10 mouse cellular contexts compared by ENCODE assay signal in genomic region chr11:29546297-29546696, GRCm38 (mm10). TPM values are rescaled to one million over a fixed set of nuclear protein-coding genes. Genes with fewer than 3 reads are reported as not detected.
DNase-seq lines count a peak whose midpoint lies in the region; ATAC-seq and TF ChIP-seq lines count a peak whose summit lies in the region.
"Not testable (repeated sequence)": the region's sequence is repeated elsewhere in the genome, so short reads cannot be mapped to it uniquely, and the experiment has no call there.
"Had no signal": no experiment of that assay in that cellular context is flagged by ENCODE, and none has a peak within 500 bp of the region (broad histone marks: within the 10 kb centered on the region; RNA-seq: fewer than 3 reads in every experiment).

No protein-coding gene starts in this region.

- not testable (repeated sequence) for H3K9me3 ChIP-seq in CH12.LX (replicated peaks; ENCODE audit: low read length); embryonic facial prominence, embryonic 12.5 days; forebrain, embryonic 16.5 days (ENCODE audit: control insufficient read depth, low read length); hindbrain, embryonic 11.5 days (ENCODE audit: control insufficient read depth, low read length); kidney, embryonic 14.5 days (ENCODE audit: control insufficient read depth, low read length); liver, embryonic 13.5 days (replicated peaks); midbrain, embryonic 11.5 days (ENCODE audit: control insufficient read depth, low read length); stomach, embryonic 14.5 days (ENCODE audit: control insufficient read depth, low read depth, low read length)

- dilution Hi-C loops in CH12.LX (cut with MboI; ENCODE audit: extremely low pct_ligation_motif_present, extremely low pct_unique_long_range_greater_than_20kb, low sequenced_read_pairs): not testable (repeated sequence)

- peaks cover 35% of the 10 kb centered on the region for H3K79me2 ChIP-seq in CH12.LX (replicated peaks; ENCODE audit: control insufficient read depth, extremely low read depth, insufficient read depth, poor library complexity, severe bottlenecking)

- H3K27ac ChIP-seq in CH12.LX (ENCODE audit: insufficient read depth, low read depth): peak overlapping the region; percentile 24; the same call in 1 of the 2 replicates
- not testable (repeated sequence) for H3K27ac ChIP-seq in embryonic facial prominence, embryonic 12.5 days; forebrain, embryonic 16.5 days (ENCODE audit: low read length); hindbrain, embryonic 11.5 days (ENCODE audit: low read depth, low read length); kidney, embryonic 14.5 days (ENCODE audit: low read depth, low read length); midbrain, embryonic 11.5 days (ENCODE audit: low read depth, low read length); stomach, embryonic 14.5 days (ENCODE audit: low read length)
- H3K27ac ChIP-seq in liver, embryonic 13.5 days: peak overlapping the region; percentile 81

- ATAC-seq in embryonic facial prominence, embryonic 12.5 days (ENCODE audit: insufficient number of reproducible peaks, insufficient read depth, low FRiP score, low TSS enrichment); forebrain, embryonic 16.5 days; hindbrain, embryonic 11.5 days (ENCODE audit: low FRiP score); kidney, embryonic 14.5 days (ENCODE audit: low FRiP score, low TSS enrichment); liver, embryonic 13.5 days (ENCODE audit: low read depth); midbrain, embryonic 11.5 days (ENCODE audit: low FRiP score); stomach, embryonic 14.5 days (ENCODE audit: insufficient number of reproducible peaks, insufficient read depth, low FRiP score, low read depth): not testable (repeated sequence)

- peak overlapping the region; percentile 99 for H3K4me2 ChIP-seq in CH12.LX (ENCODE audit: insufficient read depth, low read depth, poor library complexity, severe bottlenecking)
- peak overlapping the region; percentile 60 for H3K4me2 ChIP-seq in embryonic facial prominence, embryonic 12.5 days (replicated peaks)
- H3K4me2 ChIP-seq in forebrain, embryonic 16.5 days (ENCODE audit: low read length): peak overlapping the region; percentile 67
- peak overlapping the region; percentile 26; the same call in 1 of the 2 replicates for H3K4me2 ChIP-seq in hindbrain, embryonic 11.5 days (replicated peaks; ENCODE audit: low read depth, low read length)
- H3K4me2 ChIP-seq in kidney, embryonic 14.5 days (replicated peaks; ENCODE audit: low read depth, low read length): peak overlapping the region; percentile 74
- H3K4me2 ChIP-seq in liver, embryonic 13.5 days: peak overlapping the region; percentile 71
- H3K4me2 ChIP-seq in midbrain, embryonic 11.5 days: peak overlapping the region; percentile 72
- H3K4me2 ChIP-seq in stomach, embryonic 14.5 days (replicated peaks; ENCODE audit: low read depth, low read length): peak overlapping the region; percentile 44

- 96% methylated on average over 2 of the region's 2 CpGs for WGBS in embryonic facial prominence, embryonic 12.5 days
- 97% methylated on average over 2 of the region's 2 CpGs for WGBS in forebrain, embryonic 16.5 days
- 92% methylated on average over 2 of the region's 2 CpGs for WGBS in hindbrain, embryonic 11.5 days
- 83% methylated on average over 2 of the region's 2 CpGs for WGBS in kidney, embryonic 14.5 days
- WGBS in liver, embryonic 13.5 days (ENCODE audit: insufficient replicate concordance): 49% methylated on average over 2 of the region's 2 CpGs
- 94% methylated on average over 2 of the region's 2 CpGs for WGBS in midbrain, embryonic 11.5 days
- 90% methylated on average over 2 of the region's 2 CpGs for WGBS in stomach, embryonic 14.5 days

- not testable (repeated sequence) for TF ChIP-seq CTCF in CH12.LX (conservative IDR thresholded peaks at IDR 0.05 in 1 of 2, IDR thresholded peaks at IDR 0.05 in 1 of 2; ENCODE audit: low read depth in 2 of 2, low read length in 2 of 2)

- not testable (repeated sequence) for H3K27me3 ChIP-seq in CH12.LX (replicated peaks); embryonic facial prominence, embryonic 12.5 days; forebrain, embryonic 16.5 days (replicated peaks; ENCODE audit: control insufficient read depth, insufficient read depth, low read length); hindbrain, embryonic 11.5 days (ENCODE audit: control insufficient read depth, insufficient read depth, low read length); kidney, embryonic 14.5 days (ENCODE audit: control insufficient read depth, insufficient read depth, low read length); liver, embryonic 13.5 days; midbrain, embryonic 11.5 days (ENCODE audit: control insufficient read depth, insufficient read depth, low read length); stomach, embryonic 14.5 days (ENCODE audit: control insufficient read depth, insufficient read depth, low read length)

- H3K4me1 ChIP-seq in CH12.LX (ENCODE audit: control insufficient read depth in 1 of 2, insufficient read depth in 2 of 2): peaks cover 4 to 42% of the 10 kb centered on the region in 2 experiments; a peak in 3 of 4 replicates
- not testable (repeated sequence) for H3K4me1 ChIP-seq in embryonic facial prominence, embryonic 12.5 days; hindbrain, embryonic 11.5 days (replicated peaks; ENCODE audit: control insufficient read depth, insufficient read depth, low read length); kidney, embryonic 14.5 days (ENCODE audit: control insufficient read depth, insufficient read depth, low read length); stomach, embryonic 14.5 days (ENCODE audit: control insufficient read depth, insufficient read depth, low read length)
- peaks cover 12% of the 10 kb centered on the region for H3K4me1 ChIP-seq in forebrain, embryonic 16.5 days (replicated peaks; ENCODE audit: control insufficient read depth, insufficient read depth, low read length)
- peaks cover 19% of the 10 kb centered on the region for H3K4me1 ChIP-seq in liver, embryonic 13.5 days (replicated peaks)
- peaks cover 12% of the 10 kb centered on the region; the same call in 1 of the 2 replicates for H3K4me1 ChIP-seq in midbrain, embryonic 11.5 days (ENCODE audit: control insufficient read depth, insufficient read depth, low read length)

- H3K9ac ChIP-seq in CH12.LX (ENCODE audit: insufficient read depth, low read depth): peak overlapping the region; percentile 98
- H3K9ac ChIP-seq in embryonic facial prominence, embryonic 12.5 days: peak overlapping the region; percentile 93
- H3K9ac ChIP-seq in forebrain, embryonic 16.5 days (replicated peaks; ENCODE audit: low read depth, low read length); hindbrain, embryonic 11.5 days (ENCODE audit: low read depth, low read length); stomach, embryonic 14.5 days (replicated peaks; ENCODE audit: low read depth, low read length): not testable (repeated sequence)
- peak overlapping the region; percentile 94; the same call in 1 of the 2 replicates for H3K9ac ChIP-seq in kidney, embryonic 14.5 days (ENCODE audit: low read depth, low read length)
- peak overlapping the region; percentile 89 for H3K9ac ChIP-seq in liver, embryonic 13.5 days
- peak overlapping the region; percentile 88; the same call in 1 of the 2 replicates for H3K9ac ChIP-seq in midbrain, embryonic 11.5 days (ENCODE audit: low read length)

- in situ Hi-C loops in CH12.LX (cut with MboI; ENCODE audit: low pct_ligation_motif_present, low pct_unique_long_range_greater_than_20kb, low sequenced_read_pairs): loop anchor here (5.0 to 25.0 kb wide), 3 partner anchors 146 to 339 kb away; partner anchors contain the start of gene Rtn4

- TF ChIP-seq EP300 in CH12.LX (IDR thresholded peaks at IDR 0.05; ENCODE audit: low read length): not testable (repeated sequence)

- not testable (repeated sequence) for DNase-seq in CH12.LX (ENCODE audit: extremely low read depth); hindbrain, embryonic 11.5 days (ENCODE audit: low spot score); liver, embryonic 13.5 days; midbrain, embryonic 11.5 days (ENCODE audit: low spot score, missing footprints)

- H3K4me3 ChIP-seq in CH12.LX (replicated peaks in 1 of 3; ENCODE audit: low read depth in 2 of 3, low read length in 2 of 3, poor library complexity in 1 of 3): peak overlapping the region; percentile 73 to 91 (median 81)
- H3K4me3 ChIP-seq in embryonic facial prominence, embryonic 12.5 days: peak overlapping the region; percentile 80
- H3K4me3 ChIP-seq in forebrain, embryonic 16.5 days (replicated peaks; ENCODE audit: low read length): not testable (repeated sequence)
- H3K4me3 ChIP-seq in hindbrain, embryonic 11.5 days (ENCODE audit: low read depth, low read length): peak overlapping the region; percentile 71
- peak overlapping the region; percentile 89 for H3K4me3 ChIP-seq in kidney, embryonic 14.5 days (ENCODE audit: low read length)
- peak overlapping the region; percentile 78 for H3K4me3 ChIP-seq in liver, embryonic 13.5 days (replicated peaks)
- H3K4me3 ChIP-seq in midbrain, embryonic 11.5 days (ENCODE audit: low read depth, low read length): peak overlapping the region; percentile 67
- H3K4me3 ChIP-seq in stomach, embryonic 14.5 days (ENCODE audit: low read depth, low read length): peak overlapping the region; percentile 68; the same call in 1 of the 2 replicates

- not testable (repeated sequence) for TF ChIP-seq RAD21 in CH12.LX (IDR thresholded peaks at IDR 0.05; ENCODE audit: low read depth, low read length)

- TF ChIP-seq POLR2A in CH12.LX (IDR thresholded peaks at IDR 0.05; ENCODE audit: low read depth, low read length): 0 out of 2 replicates have a peak, but pooled peaks have one; percentile 10

- H3K36me3 ChIP-seq in CH12.LX (replicated peaks in 1 of 2; ENCODE audit: control insufficient read depth in 1 of 2, insufficient read depth in 1 of 2, low read length in 1 of 2): peaks cover 32 to 44% of the 10 kb centered on the region in 2 experiments
- H3K36me3 ChIP-seq in embryonic facial prominence, embryonic 12.5 days: peaks cover 30% of the 10 kb centered on the region
- H3K36me3 ChIP-seq in forebrain, embryonic 16.5 days (ENCODE audit: control insufficient read depth, insufficient read depth): peaks cover 17% of the 10 kb centered on the region
- not testable (repeated sequence) for H3K36me3 ChIP-seq in hindbrain, embryonic 11.5 days (ENCODE audit: control insufficient read depth, insufficient read depth, low read length)
- H3K36me3 ChIP-seq in kidney, embryonic 14.5 days (ENCODE audit: control insufficient read depth, insufficient read depth, low read length): peaks cover 39% of the 10 kb centered on the region
- H3K36me3 ChIP-seq in liver, embryonic 13.5 days: peaks cover 49% of the 10 kb centered on the region
- H3K36me3 ChIP-seq in midbrain, embryonic 11.5 days (ENCODE audit: control insufficient read depth, insufficient read depth, low read length): peaks cover 11% of the 10 kb centered on the region; the same call in 1 of the 2 replicates
- peaks cover 39% of the 10 kb centered on the region for H3K36me3 ChIP-seq in stomach, embryonic 14.5 days (ENCODE audit: control insufficient read depth, insufficient read depth, low read length)

RNA-seq across cellular contexts. Expression of gene Clhc1, which starts 1.5 kb away (rescaled TPM):
- total RNA-seq in CH12.LX (2012; rRNA removed) (2.6 and 3.9 TPM in 2 replicates), CH12.LX (2014; rRNA removed) (6.5 and 7.4 TPM in 2 replicates)
- 6.1 and 6.3 TPM in 2 replicates for polyA plus RNA-seq in CH12.LX (2012; ENCODE audit: insufficient read length, low read depth)
- polyA plus RNA-seq in embryonic facial prominence, embryonic 12.5 days (2016; fragmentation: Nextera tagmentation; extraction: Ambion mirVana): 0.19 TPM in 1 of 2 replicates, not detected in the other
- 0.63 TPM in 1 of 2 replicates, not detected in the other for polyA plus RNA-seq in forebrain, embryonic 16.5 days (2015; fragmentation: Nextera tagmentation; extraction: Ambion mirVana)
- polyA plus RNA-seq in hindbrain, embryonic 11.5 days (2014; fragmentation: Nextera tagmentation; extraction: Ambion mirVana): 0.17 TPM in 1 of 2 replicates, not detected in the other
- polyA plus RNA-seq in kidney, embryonic 14.5 days (2014; fragmentation: Nextera tagmentation; extraction: Ambion mirVana): 0.27 and 0.53 TPM in 2 replicates
- polyA plus RNA-seq in liver, embryonic 13.5 days (2015; fragmentation: Nextera tagmentation; extraction: Ambion mirVana): 0.05 and 0.07 TPM in 2 replicates
- 0.15 and 0.59 TPM in 2 replicates for polyA plus RNA-seq in midbrain, embryonic 11.5 days (2014; fragmentation: Nextera tagmentation; extraction: Ambion mirVana)
- polyA plus RNA-seq in stomach, embryonic 14.5 days (2014; fragmentation: Nextera tagmentation; extraction: Ambion mirVana): 0.16 TPM in 1 of 2 replicates, not detected in the other
- total RNA-seq: gastrocnemius, postnatal 25 days; heart, postnatal 25 days had no signal

RNA-seq across cellular contexts. Expression of gene Rps27a, which starts 1.6 kb away (rescaled TPM):
- total RNA-seq in CH12.LX (2012; rRNA removed) (2,653 and 2,733 TPM in 2 replicates), CH12.LX (2014; rRNA removed) (3,767 and 3,966 TPM in 2 replicates)
- 2,447 and 2,619 TPM in 2 replicates for polyA plus RNA-seq in CH12.LX (2012; ENCODE audit: insufficient read length, low read depth)
- polyA plus RNA-seq in embryonic facial prominence, embryonic 12.5 days (2016; fragmentation: Nextera tagmentation; extraction: Ambion mirVana): 1,086 and 1,101 TPM in 2 replicates
- 551 and 604 TPM in 2 replicates for polyA plus RNA-seq in forebrain, embryonic 16.5 days (2015; fragmentation: Nextera tagmentation; extraction: Ambion mirVana)
- polyA plus RNA-seq in hindbrain, embryonic 11.5 days (2014; fragmentation: Nextera tagmentation; extraction: Ambion mirVana): 957 and 965 TPM in 2 replicates
- 1,394 and 1,989 TPM in 2 replicates for polyA plus RNA-seq in kidney, embryonic 14.5 days (2014; fragmentation: Nextera tagmentation; extraction: Ambion mirVana)
- 964 and 1,016 TPM in 2 replicates for polyA plus RNA-seq in liver, embryonic 13.5 days (2015; fragmentation: Nextera tagmentation; extraction: Ambion mirVana)
- 974 and 996 TPM in 2 replicates for polyA plus RNA-seq in midbrain, embryonic 11.5 days (2014; fragmentation: Nextera tagmentation; extraction: Ambion mirVana)
- 1,383 and 1,439 TPM in 2 replicates for polyA plus RNA-seq in stomach, embryonic 14.5 days (2014; fragmentation: Nextera tagmentation; extraction: Ambion mirVana)

RNA-seq across cellular contexts. Expression of gene Mtif2, which starts 20.1 kb away (rescaled TPM):
- 38.3 and 41.6 TPM in 2 replicates for total RNA-seq in CH12.LX (2012; rRNA removed)
- 68.9 and 84.0 TPM in 2 replicates for total RNA-seq in CH12.LX (2014; rRNA removed)
- 41.7 and 47.0 TPM in 2 replicates for polyA plus RNA-seq in CH12.LX (2012; ENCODE audit: insufficient read length, low read depth)
- polyA plus RNA-seq in embryonic facial prominence, embryonic 12.5 days (2016; fragmentation: Nextera tagmentation; extraction: Ambion mirVana): 50.8 and 51.6 TPM in 2 replicates
- 55.4 and 65.8 TPM in 2 replicates for polyA plus RNA-seq in forebrain, embryonic 16.5 days (2015; fragmentation: Nextera tagmentation; extraction: Ambion mirVana)
- 42.2 and 49.9 TPM in 2 replicates for polyA plus RNA-seq in hindbrain, embryonic 11.5 days (2014; fragmentation: Nextera tagmentation; extraction: Ambion mirVana)
- polyA plus RNA-seq in kidney, embryonic 14.5 days (2014; fragmentation: Nextera tagmentation; extraction: Ambion mirVana): 45.5 and 48.7 TPM in 2 replicates
- polyA plus RNA-seq in liver, embryonic 13.5 days (2015; fragmentation: Nextera tagmentation; extraction: Ambion mirVana): 29.3 and 32.5 TPM in 2 replicates
- polyA plus RNA-seq in midbrain, embryonic 11.5 days (2014; fragmentation: Nextera tagmentation; extraction: Ambion mirVana): 39.9 and 44.6 TPM in 2 replicates
- polyA plus RNA-seq in stomach, embryonic 14.5 days (2014; fragmentation: Nextera tagmentation; extraction: Ambion mirVana): 43.2 and 43.8 TPM in 2 replicates

RNA-seq across cellular contexts. Expression of gene Prorsd1, which starts 31.5 kb away (rescaled TPM):
- total RNA-seq in CH12.LX (2012; rRNA removed) (23.8 and 30.9 TPM in 2 replicates), CH12.LX (2014; rRNA removed) (63.9 and 75.7 TPM in 2 replicates)
- polyA plus RNA-seq in CH12.LX (2012; ENCODE audit: insufficient read length, low read depth): 38.4 and 42.4 TPM in 2 replicates
- 26.2 and 26.6 TPM in 2 replicates for polyA plus RNA-seq in embryonic facial prominence, embryonic 12.5 days (2016; fragmentation: Nextera tagmentation; extraction: Ambion mirVana)
- polyA plus RNA-seq in forebrain, embryonic 16.5 days (2015; fragmentation: Nextera tagmentation; extraction: Ambion mirVana): 6.4 and 9.4 TPM in 2 replicates
- 23.3 and 24.9 TPM in 2 replicates for polyA plus RNA-seq in hindbrain, embryonic 11.5 days (2014; fragmentation: Nextera tagmentation; extraction: Ambion mirVana)
- polyA plus RNA-seq in kidney, embryonic 14.5 days (2014; fragmentation: Nextera tagmentation; extraction: Ambion mirVana): 36.0 and 41.2 TPM in 2 replicates
- 25.0 and 29.8 TPM in 2 replicates for polyA plus RNA-seq in liver, embryonic 13.5 days (2015; fragmentation: Nextera tagmentation; extraction: Ambion mirVana)
- polyA plus RNA-seq in midbrain, embryonic 11.5 days (2014; fragmentation: Nextera tagmentation; extraction: Ambion mirVana): 22.6 and 26.2 TPM in 2 replicates
- polyA plus RNA-seq in stomach, embryonic 14.5 days (2014; fragmentation: Nextera tagmentation; extraction: Ambion mirVana): 41.4 and 42.4 TPM in 2 replicates

Comparison
In these comparisons a context has a peak if more than half of its experiments do, and no peak if none do; other contexts are left out.
1. H3K4me2 ChIP-seq: peak in every context shown above with its lines; median percentile 99 in CH12.LX; 74 in kidney, embryonic 14.5 days; 72 in midbrain, embryonic 11.5 days; 71 in liver, embryonic 13.5 days; 67 in forebrain, embryonic 16.5 days; 60 in embryonic facial prominence, embryonic 12.5 days; 44 in stomach, embryonic 14.5 days; 26 in hindbrain, embryonic 11.5 days.